Mouse (Mus musculus): ENCODE measurements around the gene Tgm1. TPM values are rescaled to one million over a fixed set of nuclear protein-coding genes. Genes with fewer than 3 reads are reported as not detected.
"Not testable (repeated sequence)": the region's sequence is repeated elsewhere in the genome, so short reads cannot be mapped to it uniquely, and the experiment has no call there.

Gene Tgm1
- 0.49 to 4.7 TPM (median 1.5 TPM) in 3 replicates for total RNA-seq (2017)

DNA sequence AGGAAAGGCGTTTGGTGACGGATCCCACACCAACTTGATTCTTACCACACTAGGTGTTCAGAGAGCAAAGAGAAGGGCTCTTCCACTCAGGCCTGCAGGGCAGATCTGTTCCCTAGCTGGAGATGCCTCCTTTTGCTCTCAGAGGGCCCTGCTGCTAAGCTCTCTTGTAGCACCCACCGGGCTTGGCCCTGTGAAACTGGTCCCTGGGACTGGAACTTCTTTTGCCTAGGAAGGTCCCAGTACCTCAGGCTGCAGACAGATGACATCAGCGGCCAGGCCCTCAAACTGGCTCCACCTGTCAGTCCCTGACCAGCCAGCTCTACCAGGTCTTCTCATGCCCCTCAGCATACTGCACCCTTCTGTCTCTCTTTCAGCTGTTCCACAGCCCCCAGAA lies at the start of gene Tgm1:
TSS of gene Tgm1 (minus strand) at position 198 of the 394 bp plus-strand sequence.
- no peak for ATAC-seq (replicated peaks; ENCODE audit: insufficient number of reproducible peaks, low FRiP score, low TSS enrichment, poor library complexity, severe bottlenecking)

DNA sequence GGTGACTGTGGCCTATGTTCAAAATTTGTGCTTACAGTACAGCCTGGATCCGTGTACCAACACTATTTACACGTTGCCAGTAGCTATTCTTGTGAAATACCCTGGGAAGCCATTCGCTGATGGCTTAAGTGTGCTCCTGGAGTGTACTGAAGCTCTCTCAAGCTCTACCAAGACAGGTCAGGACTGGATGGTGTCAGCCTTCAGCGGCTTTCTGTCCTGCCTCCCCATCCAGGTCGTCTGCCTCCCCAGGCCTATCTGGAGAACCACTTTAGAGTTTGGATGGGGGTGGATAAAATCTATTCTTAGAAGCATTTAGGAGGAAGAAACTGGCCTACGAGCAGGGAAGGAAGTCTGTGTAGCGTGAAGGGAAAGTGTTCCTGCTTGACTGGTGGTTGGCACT lies 49.4 kb upstream of the Tgm1 start:
- ATAC-seq (replicated peaks; ENCODE audit: insufficient number of reproducible peaks, low FRiP score, low TSS enrichment, poor library complexity, severe bottlenecking) = no peak

DNA sequence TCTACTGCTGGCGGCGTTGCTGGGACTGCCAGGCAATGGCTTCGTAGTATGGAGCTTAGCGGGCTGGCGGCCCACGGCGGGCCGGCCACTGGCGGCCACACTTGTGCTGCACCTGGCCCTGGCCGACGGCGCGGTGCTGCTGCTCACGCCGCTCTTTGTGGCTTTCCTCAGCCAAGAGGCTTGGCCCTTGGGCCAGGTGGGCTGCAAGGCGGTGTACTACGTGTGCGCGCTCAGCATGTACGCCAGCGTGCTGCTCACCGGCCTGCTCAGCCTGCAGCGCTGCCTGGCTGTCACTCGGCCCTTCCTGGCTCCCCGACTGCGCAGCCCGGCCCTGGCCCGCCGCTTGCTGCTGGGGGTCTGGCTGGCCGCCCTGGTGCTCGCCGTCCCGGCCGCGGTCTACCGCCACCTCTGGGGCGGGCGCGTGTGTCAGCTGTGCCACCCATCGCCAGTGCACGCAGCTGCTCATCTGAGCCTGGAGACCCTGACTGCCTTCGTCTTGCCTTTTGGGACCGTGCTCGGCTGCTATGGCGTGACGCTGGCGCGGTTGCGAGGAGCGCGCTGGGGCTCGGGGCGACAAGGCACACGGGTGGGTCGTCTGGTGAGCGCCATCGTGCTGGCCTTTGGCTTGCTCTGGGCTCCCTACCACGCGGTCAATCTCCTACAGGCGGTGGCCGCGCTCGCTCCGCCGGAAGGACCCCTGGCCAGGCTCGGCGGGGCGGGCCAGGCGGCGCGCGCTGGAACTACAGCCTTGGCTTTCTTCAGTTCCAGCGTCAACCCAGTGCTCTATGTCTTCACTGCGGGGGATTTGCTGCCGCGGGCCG lies 48.5 kb upstream of the Tgm1 start:
- ATAC-seq (replicated peaks; ENCODE audit: insufficient number of reproducible peaks, low FRiP score, low TSS enrichment, poor library complexity, severe bottlenecking) = no peak

DNA sequence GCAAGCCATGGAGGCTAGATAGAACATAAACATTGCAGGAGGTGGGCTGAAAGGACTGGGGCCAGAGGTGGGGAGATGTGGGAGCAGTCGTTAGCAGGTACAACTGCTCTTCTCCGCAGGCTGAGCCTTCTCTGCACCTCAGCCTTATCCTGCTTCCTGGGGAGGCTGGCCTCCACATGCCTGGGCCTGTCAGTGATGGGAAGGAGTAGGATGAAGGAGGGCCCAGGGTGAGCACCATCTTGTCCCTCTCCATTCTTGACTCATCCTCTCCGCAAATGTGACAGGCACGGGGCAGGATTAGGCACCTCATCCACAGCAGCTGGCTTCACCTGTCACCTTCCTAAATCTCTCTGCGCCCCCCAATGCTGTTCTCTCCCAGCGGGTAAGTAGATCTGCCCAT lies 47.4 kb upstream of the Tgm1 start, which contains the start of gene Ltb4r2:
TSS of gene Ltb4r2 (plus strand) at position 266 of the 400 bp plus-strand sequence.
- no peak for ATAC-seq (replicated peaks; ENCODE audit: insufficient number of reproducible peaks, low FRiP score, low TSS enrichment, poor library complexity, severe bottlenecking)

DNA sequence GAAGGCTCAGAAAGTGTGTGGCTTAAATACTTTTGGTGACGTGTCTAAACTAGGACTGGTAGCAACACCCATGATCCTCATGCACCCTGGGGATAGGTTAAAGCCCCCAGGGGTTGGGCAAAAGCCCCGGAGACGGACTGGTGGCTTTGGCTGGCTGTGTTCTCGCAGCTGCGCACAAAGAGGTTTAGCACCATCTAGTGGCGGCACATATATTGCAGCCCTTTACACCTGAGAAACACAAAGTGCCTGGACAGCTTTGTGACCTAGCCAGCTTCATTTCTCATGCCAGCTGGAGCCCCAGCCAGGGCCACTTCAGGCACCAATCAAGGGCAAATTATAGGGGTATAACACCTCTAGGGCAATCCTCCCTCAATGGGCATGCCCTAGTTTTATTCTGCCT lies 46.4 kb upstream of the Tgm1 start:
- ATAC-seq (replicated peaks; ENCODE audit: insufficient number of reproducible peaks, low FRiP score, low TSS enrichment, poor library complexity, severe bottlenecking) = not testable (repeated sequence)

DNA sequence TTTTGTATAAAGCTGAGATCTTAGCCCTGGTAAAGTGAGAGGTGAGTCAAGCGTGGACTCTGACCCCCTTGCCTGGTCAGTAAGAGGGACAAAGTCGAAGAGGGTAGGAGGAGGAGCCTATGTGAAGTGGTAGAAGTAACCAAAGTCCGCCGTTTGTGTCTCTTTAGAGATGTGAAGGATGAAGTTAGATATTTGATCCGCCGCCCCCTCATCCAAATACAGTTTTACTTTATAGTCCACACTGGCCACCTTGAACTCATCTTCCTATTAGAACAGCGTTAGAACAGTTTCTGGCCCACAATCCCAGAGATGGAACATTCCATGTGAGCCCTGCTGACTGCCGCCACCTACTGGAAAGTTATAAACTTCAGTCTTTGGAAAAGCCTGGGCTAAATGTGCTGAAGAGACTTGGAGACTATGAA lies 44.6 kb upstream of the Tgm1 start, which contains the start of gene Cideb:
TSS of gene Cideb (minus strand) at position 96 of the 422 bp plus-strand sequence.
- no peak; the same call in 1 of the 2 replicates for ATAC-seq (replicated peaks; ENCODE audit: insufficient number of reproducible peaks, low FRiP score, low TSS enrichment, poor library complexity, severe bottlenecking)

GRCm38 (mm10) chr14:55757566-55757965 lies 43.8 kb upstream of the Tgm1 start:
- ATAC-seq (replicated peaks; ENCODE audit: insufficient number of reproducible peaks, low FRiP score, low TSS enrichment, poor library complexity, severe bottlenecking) = no peak

DNA sequence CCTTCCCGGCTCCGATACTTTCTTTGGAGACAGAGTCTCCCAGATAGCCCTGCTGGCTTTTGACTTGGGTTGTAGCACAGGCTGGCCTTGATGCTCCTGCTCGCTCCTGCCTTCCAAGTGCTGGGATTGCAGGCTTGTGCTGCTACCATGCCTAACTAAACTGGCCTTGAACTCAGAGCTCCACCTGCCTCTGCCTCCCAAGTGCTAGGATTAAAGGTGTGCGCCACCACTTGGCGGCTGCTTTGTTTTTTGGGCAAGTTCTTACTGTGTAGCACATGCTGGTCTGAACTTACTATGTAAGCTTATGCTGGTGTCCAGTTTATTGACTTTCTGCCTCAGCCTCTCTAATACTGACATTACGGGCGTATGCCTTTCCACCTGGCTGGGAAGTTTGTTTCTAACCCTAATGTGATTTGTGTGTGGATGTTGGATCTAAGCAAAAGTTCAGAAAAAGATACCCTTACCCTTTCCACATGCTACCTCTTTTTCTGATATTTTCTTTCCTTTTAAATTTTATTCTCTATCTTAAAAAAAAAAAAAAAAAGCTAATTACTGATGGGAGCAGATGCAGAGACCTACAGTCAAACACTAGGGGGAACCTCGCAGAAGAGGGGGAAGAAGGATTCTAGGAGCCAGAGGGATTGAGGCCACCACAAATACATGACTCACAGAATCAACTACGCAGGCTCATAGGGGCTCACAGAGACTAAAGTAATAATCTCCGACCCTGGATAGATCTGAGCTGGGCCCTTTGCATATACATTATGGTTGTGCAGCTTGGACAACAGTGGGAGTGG lies 33.5 kb upstream of the Tgm1 start:
- no peak for ATAC-seq (replicated peaks; ENCODE audit: insufficient number of reproducible peaks, low FRiP score, low TSS enrichment, poor library complexity, severe bottlenecking)

- no peak for ATAC-seq (replicated peaks; ENCODE audit: insufficient number of reproducible peaks, low FRiP score, low TSS enrichment, poor library complexity, severe bottlenecking)
These were observed 32.1 kb upstream of the Tgm1 start for GRCm38 (mm10) chr14:55745861-55746237.

- peak; percentile 73 for ATAC-seq (replicated peaks; ENCODE audit: insufficient number of reproducible peaks, low FRiP score, low TSS enrichment, poor library complexity, severe bottlenecking)
These were observed 31.6 kb upstream of the Tgm1 start, which contains the start of the genes Dhrs1 and Nop9 for GRCm38 (mm10) chr14:55745180-55745860. TSS of gene Dhrs1 (minus strand) at chr14:55745690. TSS of gene Nop9 (plus strand) at chr14:55745693.

DNA sequence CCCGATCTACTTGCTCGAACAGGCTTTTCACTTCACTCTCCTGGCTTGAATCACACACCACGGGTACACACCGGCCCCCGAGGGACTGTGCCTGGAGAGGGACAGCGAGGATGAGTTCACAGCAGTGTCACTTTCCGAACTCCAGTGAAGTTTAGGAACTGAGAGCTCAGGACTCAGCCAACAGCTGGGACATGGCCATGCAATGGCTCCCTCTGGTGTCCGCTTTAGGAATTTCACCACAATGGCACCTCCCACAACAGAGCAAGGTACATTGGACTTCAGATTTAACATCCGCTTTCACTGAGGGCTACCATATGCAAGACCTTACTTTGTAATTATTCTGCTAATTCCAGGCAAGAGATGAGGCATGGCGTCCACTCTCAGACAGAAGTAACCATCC lies 30.0 kb upstream of the Tgm1 start:
- ATAC-seq (replicated peaks; ENCODE audit: insufficient number of reproducible peaks, low FRiP score, low TSS enrichment, poor library complexity, severe bottlenecking) = peak; percentile 84

DNA sequence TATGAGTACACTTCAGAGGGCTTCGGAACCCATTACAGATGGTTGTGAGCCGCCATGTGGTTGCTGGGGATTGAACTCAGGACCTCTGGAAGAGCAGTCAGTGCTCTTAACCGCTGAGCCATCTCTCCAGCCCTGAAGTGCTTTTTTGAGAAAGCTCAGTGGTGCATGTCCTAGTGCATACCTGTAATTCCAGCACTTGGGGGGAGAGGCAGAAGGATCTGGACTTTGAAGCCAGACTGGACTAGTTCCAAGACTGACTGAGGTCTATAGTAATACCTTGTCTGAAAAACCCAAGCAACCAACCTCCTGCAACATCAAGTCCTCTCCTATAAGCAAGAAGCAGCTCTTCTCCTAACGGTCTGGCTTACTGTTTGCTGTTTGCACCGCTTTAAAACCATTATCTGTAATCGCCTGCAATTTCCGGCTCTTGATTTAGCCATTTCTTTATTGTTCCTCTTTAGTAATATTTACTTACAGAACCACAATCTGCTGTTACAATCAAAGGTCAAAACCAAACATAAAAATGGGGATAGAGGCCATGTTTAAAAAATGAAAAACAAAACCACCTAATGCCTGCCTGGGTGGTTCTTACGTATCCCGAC lies 23.5 kb upstream of the Tgm1 start:
- ATAC-seq (replicated peaks; ENCODE audit: insufficient number of reproducible peaks, low FRiP score, low TSS enrichment, poor library complexity, severe bottlenecking) = no peak

- peak; percentile 48; the same call in 1 of the 2 replicates for ATAC-seq (replicated peaks; ENCODE audit: insufficient number of reproducible peaks, low FRiP score, low TSS enrichment, poor library complexity, severe bottlenecking)
These were observed 22.0 kb upstream of the Tgm1 start for GRCm38 (mm10) chr14:55735758-55736157.

DNA sequence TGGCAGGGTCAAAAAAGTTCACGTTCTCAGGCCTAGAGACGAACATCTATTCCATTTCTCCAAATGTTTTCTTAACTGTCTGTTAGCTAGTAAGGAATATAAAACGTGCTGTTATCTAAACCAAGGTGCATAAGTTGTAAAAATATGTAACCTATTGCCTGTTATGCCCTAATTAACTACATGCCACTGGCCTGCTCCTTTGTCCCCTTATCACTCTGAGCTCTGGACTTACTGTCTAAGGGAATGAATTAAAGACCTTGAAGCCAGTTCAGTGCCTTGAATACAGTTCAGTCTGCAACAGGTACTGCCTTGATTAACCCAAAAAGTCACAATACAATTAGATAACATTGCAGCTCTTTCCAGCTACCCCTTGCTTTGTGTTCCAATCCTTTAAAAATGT lies 21.6 kb upstream of the Tgm1 start:
- ATAC-seq (replicated peaks; ENCODE audit: insufficient number of reproducible peaks, low FRiP score, low TSS enrichment, poor library complexity, severe bottlenecking) = no peak

- ATAC-seq (replicated peaks; ENCODE audit: insufficient number of reproducible peaks, low FRiP score, low TSS enrichment, poor library complexity, severe bottlenecking) = no peak
These were observed 21.1 kb upstream of the Tgm1 start for GRCm38 (mm10) chr14:55734869-55735268.

- ATAC-seq (replicated peaks; ENCODE audit: insufficient number of reproducible peaks, low FRiP score, low TSS enrichment, poor library complexity, severe bottlenecking) = no peak
These were observed 20.2 kb upstream of the Tgm1 start for GRCm38 (mm10) chr14:55733889-55734288.

DNA sequence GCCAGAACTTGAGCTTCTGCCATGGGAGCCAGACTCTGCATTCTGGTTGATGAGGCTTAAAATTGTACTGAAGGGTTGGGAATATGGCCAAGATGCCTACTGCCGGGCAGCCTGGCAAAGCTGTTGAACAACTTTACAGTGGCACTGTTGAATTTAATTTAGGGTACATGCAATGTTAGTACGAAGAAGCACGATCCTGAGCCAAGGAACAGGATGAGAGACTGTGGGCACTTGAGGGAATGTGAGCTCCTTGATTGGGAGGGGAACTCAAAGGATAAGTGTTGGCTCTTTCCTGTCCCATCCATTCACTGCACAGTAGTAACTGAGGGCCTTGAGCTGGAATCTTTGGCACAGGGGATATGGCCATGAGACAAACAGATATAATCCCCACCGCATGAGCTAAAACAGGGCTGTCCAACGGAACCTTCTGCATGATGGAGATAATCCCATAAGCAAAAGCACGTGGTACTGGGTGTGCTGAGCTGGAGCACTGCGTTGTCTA lies 16.9 kb upstream of the Tgm1 start:
- ATAC-seq (replicated peaks; ENCODE audit: insufficient number of reproducible peaks, low FRiP score, low TSS enrichment, poor library complexity, severe bottlenecking) = no peak

DNA sequence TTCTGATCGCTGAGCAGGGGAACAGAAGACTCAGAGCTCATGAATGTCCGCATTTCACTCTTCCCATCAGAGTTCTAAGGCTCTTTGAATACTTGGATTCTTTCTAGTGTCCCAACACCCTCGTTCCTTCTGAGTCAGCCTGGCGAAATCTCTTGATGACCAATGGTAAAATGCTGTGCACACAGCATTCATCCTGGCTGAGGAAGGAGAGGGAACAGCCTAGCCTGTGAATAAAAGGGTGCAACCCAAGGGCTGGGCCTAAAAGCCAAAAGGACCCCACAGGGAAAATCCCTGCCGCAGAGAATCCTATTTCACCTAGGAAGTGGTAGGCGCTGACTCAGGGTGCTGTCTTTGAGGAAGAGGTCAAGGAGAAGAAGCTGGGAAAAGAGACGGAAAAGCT lies 16.4 kb upstream of the Tgm1 start:
- no peak for ATAC-seq (replicated peaks; ENCODE audit: insufficient number of reproducible peaks, low FRiP score, low TSS enrichment, poor library complexity, severe bottlenecking)
